Mouse (Mus musculus): Measurements from ENCODE around the gene Rsbn1l. TPM values are rescaled to one million over a fixed set of nuclear protein-coding genes. Genes with fewer than 3 reads are reported as not detected.

Gene Rsbn1l
- polyA plus RNA-seq, 1 experiment from 2014 or later: 7.0 TPM

- WGBS: 64% methylated on average over 9 of the region's 9 CpGs
- Histone ChIP-seq H3K4me2 (no peak overlapping the region), H3K4me3 (replicated peaks) (no peak overlapping the region), H3K9ac (replicated peaks) (no peak overlapping the region), H3K36me3 (no peaks in the 10 kb centered on the region), H3K27me3 (no peaks in the 10 kb centered on the region), H3K27ac (no peak overlapping the region), H3K4me1 (replicated peaks) (peaks cover 4% of the 10 kb centered on the region), H3K9me3 (no peaks in the 10 kb centered on the region)
- no peak for ATAC-seq (ENCODE audit: insufficient number of reproducible peaks, insufficient read depth, low FRiP score, low TSS enrichment, low read depth)
These were observed 12.8 kb upstream of the Rsbn1l start for GRCm38 (mm10) chr5:20968963-20969362.

GRCm38 (mm10) chr5:20968493-20968892, 12.3 kb upstream of the Rsbn1l start:
- Histone ChIP-seq H3K36me3 (no peaks in the 10 kb centered on the region), H3K4me3 (replicated peaks) (no peak overlapping the region), H3K4me1 (replicated peaks) (no peaks in the 10 kb centered on the region), H3K27me3 (no peaks in the 10 kb centered on the region), H3K9ac (replicated peaks) (no peak overlapping the region), H3K9me3 (no peaks in the 10 kb centered on the region), H3K4me2 (no peak overlapping the region), H3K27ac (no peak overlapping the region)
- 68% methylated on average over 9 of the region's 9 CpGs for WGBS
- ATAC-seq (ENCODE audit: insufficient number of reproducible peaks, insufficient read depth, low FRiP score, low TSS enrichment, low read depth): no peak

- Histone ChIP-seq H3K4me2 (no peak overlapping the region), H3K9ac (replicated peaks) (no peak overlapping the region), H3K4me1 (replicated peaks) (no peaks in the 10 kb centered on the region), H3K9me3 (no peaks in the 10 kb centered on the region), H3K36me3 (no peaks in the 10 kb centered on the region), H3K4me3 (replicated peaks) (no peak overlapping the region), H3K27me3 (no peaks in the 10 kb centered on the region), H3K27ac (no peak overlapping the region)
- WGBS: 61% methylated on average over 4 of the region's 4 CpGs
- no peak for ATAC-seq (ENCODE audit: insufficient number of reproducible peaks, insufficient read depth, low FRiP score, low TSS enrichment, low read depth)
These were observed 11.7 kb upstream of the Rsbn1l start for GRCm38 (mm10) chr5:20967942-20968341.

- H3K27me3 ChIP-seq: no peaks in the 10 kb centered on the region
- H3K9me3 ChIP-seq: no peaks in the 10 kb centered on the region
- no peak overlapping the region for H3K27ac ChIP-seq
- no peak overlapping the region for H3K4me2 ChIP-seq
- WGBS: 87% methylated on average over 6 of the region's 6 CpGs
- no peak overlapping the region for H3K9ac ChIP-seq (replicated peaks)
- no peak for ATAC-seq (ENCODE audit: insufficient number of reproducible peaks, insufficient read depth, low FRiP score, low TSS enrichment, low read depth)
- H3K4me1 ChIP-seq (replicated peaks): no peaks in the 10 kb centered on the region
- no peaks in the 10 kb centered on the region for H3K36me3 ChIP-seq
- no peak overlapping the region for H3K4me3 ChIP-seq (replicated peaks)
These were observed 8.2 kb upstream of the Rsbn1l start for GRCm38 (mm10) chr5:20964446-20964845.

GRCm38 (mm10) chr5:20963295-20963694, 7.1 kb upstream of the Rsbn1l start:
- Histone ChIP-seq H3K36me3 (no peaks in the 10 kb centered on the region), H3K9ac (replicated peaks) (no peak overlapping the region), H3K27ac (no peak overlapping the region), H3K4me2 (no peak overlapping the region), H3K9me3 (no peaks in the 10 kb centered on the region), H3K4me3 (replicated peaks) (no peak overlapping the region), H3K4me1 (replicated peaks) (no peaks in the 10 kb centered on the region), H3K27me3 (no peaks in the 10 kb centered on the region)
- WGBS: 94% methylated on average over 9 of the region's 9 CpGs
- no peak for ATAC-seq (ENCODE audit: insufficient number of reproducible peaks, insufficient read depth, low FRiP score, low TSS enrichment, low read depth)

GRCm38 (mm10) chr5:20960927-20961326, 4.7 kb upstream of the Rsbn1l start:
- H3K27ac ChIP-seq: no peak overlapping the region
- H3K27me3 ChIP-seq: no peaks in the 10 kb centered on the region
- H3K9ac ChIP-seq (replicated peaks): no peak overlapping the region
- WGBS: 86% methylated on average over 2 of the region's 2 CpGs
- ATAC-seq (ENCODE audit: insufficient number of reproducible peaks, insufficient read depth, low FRiP score, low TSS enrichment, low read depth): no peak
- no peak overlapping the region for H3K4me2 ChIP-seq
- H3K9me3 ChIP-seq: peaks cover 14% of the 10 kb centered on the region
- H3K36me3 ChIP-seq: peaks cover 16% of the 10 kb centered on the region
- H3K4me3 ChIP-seq (replicated peaks): no peak overlapping the region
- no peaks in the 10 kb centered on the region for H3K4me1 ChIP-seq (replicated peaks)

GRCm38 (mm10) chr5:20955114-20955835, 923 bp downstream of the Rsbn1l start:
- Histone ChIP-seq H3K4me1 (replicated peaks) (peaks cover 5% of the 10 kb centered on the region; the same call in 1 of the 2 replicates), H3K36me3 (peaks cover 19% of the 10 kb centered on the region), H3K4me2 (no peak overlapping the region), H3K9me3 (peaks cover 14% of the 10 kb centered on the region), H3K27me3 (no peaks in the 10 kb centered on the region), H3K9ac (replicated peaks) (no peak overlapping the region), H3K27ac (no peak overlapping the region), H3K4me3 (replicated peaks) (no peak overlapping the region)
- WGBS: 69% methylated on average over 13 of the region's 13 CpGs
- no peak for ATAC-seq (ENCODE audit: insufficient number of reproducible peaks, insufficient read depth, low FRiP score, low TSS enrichment, low read depth)

- no peak overlapping the region; the same call in 1 of the 2 replicates for H3K27ac ChIP-seq
These were observed 3.8 kb downstream of the Rsbn1l start for GRCm38 (mm10) chr5:20952337-20952925.

GRCm38 (mm10) chr5:20951666-20952281, 4.4 kb downstream of the Rsbn1l start:
- peaks cover 11% of the 10 kb centered on the region for H3K36me3 ChIP-seq
- WGBS: under 1% methylated on average over 51 of the region's 51 CpGs
- ATAC-seq (ENCODE audit: insufficient number of reproducible peaks, insufficient read depth, low FRiP score, low TSS enrichment, low read depth): peak; percentile 99
- H3K9me3 ChIP-seq: peaks cover 4% of the 10 kb centered on the region
- peak overlapping the region; percentile 99 for H3K27ac ChIP-seq
- no peaks in the 10 kb centered on the region for H3K27me3 ChIP-seq
- peaks cover 14% of the 10 kb centered on the region; the same call in 1 of the 2 replicates for H3K4me1 ChIP-seq (replicated peaks)
- peak overlapping the region; percentile 95 for H3K4me3 ChIP-seq (replicated peaks)
- H3K4me2 ChIP-seq: peak overlapping the region; percentile 77
- peak overlapping the region; percentile 94 for H3K9ac ChIP-seq (replicated peaks)

More at GRCm38 (mm10) chr5:20952337-20952925, 3.8 kb downstream of the Rsbn1l start:
- Histone ChIP-seq H3K9me3 (peaks cover 8% of the 10 kb centered on the region), H3K4me3 (replicated peaks) (peak overlapping the region; percentile 95), H3K27me3 (no peaks in the 10 kb centered on the region), H3K4me2 (peak overlapping the region; percentile 77), H3K4me1 (replicated peaks) (peaks cover 14% of the 10 kb centered on the region; the same call in 1 of the 2 replicates), H3K36me3 (peaks cover 14% of the 10 kb centered on the region), H3K9ac (replicated peaks) (peak overlapping the region; percentile 94)
- WGBS: 25% methylated on average over 9 of the region's 9 CpGs
- no peak for ATAC-seq (ENCODE audit: insufficient number of reproducible peaks, insufficient read depth, low FRiP score, low TSS enrichment, low read depth)

- under 1% methylated on average over 77 of the region's 88 CpGs for WGBS
- Histone ChIP-seq H3K4me3 (replicated peaks) (peak overlapping the region; percentile 95), H3K4me2 (peak overlapping the region; percentile 77), H3K27ac (peak overlapping the region; percentile 99), H3K9ac (replicated peaks) (peak overlapping the region; percentile 94), H3K9me3 (no peaks in the 10 kb centered on the region), H3K4me1 (replicated peaks) (peaks cover 14% of the 10 kb centered on the region; the same call in 1 of the 2 replicates), H3K36me3 (peaks cover 4% of the 10 kb centered on the region; the same call in 1 of the 2 replicates), H3K27me3 (no peaks in the 10 kb centered on the region)
- ATAC-seq (ENCODE audit: insufficient number of reproducible peaks, insufficient read depth, low FRiP score, low TSS enrichment, low read depth): peak; percentile 67
These were observed 5.1 kb downstream of the Rsbn1l start for GRCm38 (mm10) chr5:20950855-20951650.

- Histone ChIP-seq H3K27ac (no peak overlapping the region), H3K27me3 (no peaks in the 10 kb centered on the region), H3K9me3 (no peaks in the 10 kb centered on the region), H3K36me3 (no peaks in the 10 kb centered on the region), H3K9ac (replicated peaks) (peak overlapping the region; percentile 94), H3K4me1 (replicated peaks) (peaks cover 14% of the 10 kb centered on the region; the same call in 1 of the 2 replicates), H3K4me2 (peak overlapping the region; percentile 77), H3K4me3 (replicated peaks) (peak overlapping the region; percentile 95)
- 2% methylated on average over 9 of the region's 9 CpGs for WGBS
- no peak for ATAC-seq (ENCODE audit: insufficient number of reproducible peaks, insufficient read depth, low FRiP score, low TSS enrichment, low read depth)
These were observed 5.7 kb downstream of the Rsbn1l start for GRCm38 (mm10) chr5:20950516-20950854.
